Mouse (Mus musculus) hindbrain, embryonic 16.5 days (tissue): ENCODE data around the gene Celsr1. TPM values are rescaled to one million over a fixed set of nuclear protein-coding genes. Genes with fewer than 3 reads are reported as not detected.

Experiments
- ATAC-seq: fragments of 200-750 bp; cut with Nextera tagmentation; 2 replicates; pipeline ENCODE4 v1.8.0; 2017; ENCODE audit warnings: moderate TSS enrichment, moderate library complexity
- H3K27ac ChIP-seq: fragments of 300-500 bp; sonication (generic); 2 replicates; pipeline ENCODE4 v1.5.1; 2014; ENCODE audit warnings: low read depth, mild to moderate bottlenecking, control low read depth, low read length, moderate library complexity
- H3K27me3 ChIP-seq: fragments of 300-500 bp; sonication (generic); replicated peaks from 2 replicates; pipeline ENCODE4 v1.6.1; 2014; ENCODE audit warnings: low read length; ENCODE audit not compliant: control insufficient read depth, insufficient read depth
- H3K36me3 ChIP-seq: fragments of 300-500 bp; sonication (generic); 2 replicates; pipeline ENCODE4 v1.6.1; 2014; ENCODE audit warnings: mild to moderate bottlenecking, low read length, moderate library complexity, mixed read lengths; ENCODE audit not compliant: control insufficient read depth, insufficient read depth
- H3K4me1 ChIP-seq: fragments of 300-500 bp; sonication (generic); 2 replicates; pipeline ENCODE4 v1.6.1; 2014; ENCODE audit warnings: low read depth, low read length; ENCODE audit not compliant: control insufficient read depth, insufficient read depth
- H3K4me2 ChIP-seq: fragments of 300-500 bp; sonication (generic); 2 replicates; pipeline ENCODE4 v1.6.1; 2014; ENCODE audit warnings: mild to moderate bottlenecking, low read length, control low read depth, moderate library complexity
- H3K4me3 ChIP-seq: fragments of 300-500 bp; sonication (generic); 2 replicates; pipeline ENCODE4 v1.5.1; 2014; ENCODE audit warnings: mild to moderate bottlenecking, low read length, control low read depth, moderate library complexity
- H3K9ac ChIP-seq: fragments of 300-500 bp; sonication (generic); 2 replicates; pipeline ENCODE4 v1.6.1; 2014; ENCODE audit warnings: low read depth, mild to moderate bottlenecking, control low read depth, low read length, moderate library complexity
- H3K9me3 ChIP-seq: fragments of 300-500 bp; sonication (generic); 2 replicates; pipeline ENCODE4 v1.6.1; 2014; ENCODE audit warnings: mild to moderate bottlenecking, low read length, moderate library complexity; ENCODE audit not compliant: control insufficient read depth
- WGBS: fragments of 180-500 bp; shearing (Covaris S2); extraction: QIAGEN DNeasy Blood & Tissue Kit; methylation state at CpG from one replicate; pipeline ENCODE4 v1.1.7; 2014; 5-methylcytosine and 5-hydroxymethylcytosine counted together
- polyA plus RNA-seq: library from polyadenylated mRNA; unstranded; fragments of >200 nt; fragmentation: Nextera tagmentation; extraction: Ambion mirVana; gene quantifications from 2 replicates; pipeline ENCODE4 v1.2.1, GENCODE M21; 2015

The Celsr1 gene
- polyA plus RNA-seq, 1 experiment from 2014 or later = 0.76 TPM

GRCm38 (mm10) chr15:86051152-86051551 is 17.6 kb upstream of the Celsr1 start:
- Histone ChIP-seq H3K36me3 (no peaks in the 10 kb centered on the region), H3K27ac (no peak overlapping the region), H3K4me1 (peaks cover 2% of the 10 kb centered on the region; the same call in 1 of the 2 replicates), H3K9me3 (no peaks in the 10 kb centered on the region), H3K4me3 (no peak overlapping the region), H3K9ac (no peak overlapping the region), H3K27me3 (no peaks in the 10 kb centered on the region), H3K4me2 (no peak overlapping the region)
- WGBS = 86% methylated on average over 10 of the region's 10 CpGs
- ATAC-seq = no peak

- Histone ChIP-seq H3K4me3 (no peak overlapping the region), H3K4me1 (peaks cover 2% of the 10 kb centered on the region; the same call in 1 of the 2 replicates), H3K36me3 (no peaks in the 10 kb centered on the region), H3K9me3 (no peaks in the 10 kb centered on the region), H3K27ac (no peak overlapping the region), H3K9ac (no peak overlapping the region), H3K4me2 (no peak overlapping the region), H3K27me3 (no peaks in the 10 kb centered on the region)
- WGBS = 79% methylated on average over 4 of the region's 4 CpGs
- no peak for ATAC-seq
Observed at GRCm38 (mm10) chr15:86050170-86050743, 16.7 kb upstream of the Celsr1 start.

GRCm38 (mm10) chr15:86049510-86049909 is 15.9 kb upstream of the Celsr1 start:
- Histone ChIP-seq H3K9ac (no peak overlapping the region), H3K27ac (no peak overlapping the region), H3K9me3 (no peaks in the 10 kb centered on the region), H3K4me1 (peaks cover 2% of the 10 kb centered on the region; the same call in 1 of the 2 replicates), H3K4me3 (no peak overlapping the region), H3K27me3 (no peaks in the 10 kb centered on the region), H3K36me3 (no peaks in the 10 kb centered on the region), H3K4me2 (no peak overlapping the region)
- ATAC-seq = no peak
- WGBS = 74% methylated on average over 3 of the region's 3 CpGs

- no peaks in the 10 kb centered on the region for H3K36me3 ChIP-seq
- no peak for ATAC-seq
- no peak overlapping the region for H3K4me3 ChIP-seq
- H3K4me1 ChIP-seq = no peaks in the 10 kb centered on the region
- H3K9me3 ChIP-seq = no peaks in the 10 kb centered on the region
- no peak overlapping the region for H3K9ac ChIP-seq
- 52% methylated on average over 4 of the region's 4 CpGs for WGBS
- no peaks in the 10 kb centered on the region for H3K27me3 ChIP-seq
- no peak overlapping the region for H3K4me2 ChIP-seq
- no peak overlapping the region for H3K27ac ChIP-seq
Observed at GRCm38 (mm10) chr15:86042364-86042763, 8.8 kb upstream of the Celsr1 start.

GRCm38 (mm10) chr15:86041421-86041820 is 7.8 kb upstream of the Celsr1 start:
- Histone ChIP-seq H3K27me3 (no peaks in the 10 kb centered on the region), H3K9ac (no peak overlapping the region), H3K9me3 (no peaks in the 10 kb centered on the region), H3K36me3 (no peaks in the 10 kb centered on the region), H3K4me2 (no peak overlapping the region), H3K4me1 (no peaks in the 10 kb centered on the region), H3K4me3 (no peak overlapping the region), H3K27ac (no peak overlapping the region)
- no peak for ATAC-seq
- WGBS = 74% methylated on average over 5 of the region's 5 CpGs

- Histone ChIP-seq H3K4me1 (peaks cover 12% of the 10 kb centered on the region), H3K27ac (no peak overlapping the region), H3K36me3 (no peaks in the 10 kb centered on the region), H3K4me2 (peak overlapping the region; percentile 13; the same call in 1 of the 2 replicates), H3K4me3 (no peak overlapping the region), H3K27me3 (peaks cover 11% of the 10 kb centered on the region), H3K9ac (no peak overlapping the region), H3K9me3 (no peaks in the 10 kb centered on the region)
- ATAC-seq = peak; percentile 81
- 4% methylated on average over 2 of the region's 2 CpGs for WGBS
Observed at GRCm38 (mm10) chr15:86038802-86039201, 5.2 kb upstream of the Celsr1 start.

- no peak overlapping the region for H3K9ac ChIP-seq
- H3K27me3 ChIP-seq = peaks cover 30% of the 10 kb centered on the region
- H3K27ac ChIP-seq = no peak overlapping the region
- H3K4me2 ChIP-seq = no peak overlapping the region
- H3K4me1 ChIP-seq = peaks cover 22% of the 10 kb centered on the region
- no peaks in the 10 kb centered on the region; the same call in 1 of the 2 replicates for H3K36me3 ChIP-seq
- no peaks in the 10 kb centered on the region; the same call in none of the 2 replicates for H3K9me3 ChIP-seq
- H3K4me3 ChIP-seq = no peak overlapping the region
- no peak for ATAC-seq
- 90% methylated on average over 3 of the region's 3 CpGs for WGBS
Observed at GRCm38 (mm10) chr15:86035913-86036312, 2.3 kb upstream of the Celsr1 start.

- Histone ChIP-seq H3K36me3 (no peaks in the 10 kb centered on the region; the same call in none of the 2 replicates), H3K27ac (no peak overlapping the region), H3K4me1 (peaks cover 22% of the 10 kb centered on the region), H3K9me3 (peaks cover 4% of the 10 kb centered on the region), H3K4me2 (peak overlapping the region; percentile 83), H3K9ac (no peak overlapping the region), H3K4me3 (peak overlapping the region; percentile 54; the same call in 1 of the 2 replicates), H3K27me3 (peaks cover 30% of the 10 kb centered on the region)
- ATAC-seq = no peak
- 9% methylated on average over 12 of the region's 12 CpGs for WGBS
Observed at GRCm38 (mm10) chr15:86034781-86035360, 1.3 kb upstream of the Celsr1 start.

- no peaks in the 10 kb centered on the region; the same call in none of the 2 replicates for H3K36me3 ChIP-seq
- peaks cover 30% of the 10 kb centered on the region for H3K27me3 ChIP-seq
- peaks cover 22% of the 10 kb centered on the region for H3K4me1 ChIP-seq
- H3K4me2 ChIP-seq = peak overlapping the region; percentile 83
- H3K9me3 ChIP-seq = peaks cover 4% of the 10 kb centered on the region
- peak overlapping the region; percentile 56 for H3K27ac ChIP-seq
- ATAC-seq = peak; percentile 78
- peak overlapping the region; percentile 54 for H3K4me3 ChIP-seq
- 0% methylated on average over 40 of the region's 44 CpGs for WGBS
- H3K9ac ChIP-seq = peak overlapping the region; percentile 59
Observed at GRCm38 (mm10) chr15:86034021-86034523, 495 bp upstream of the Celsr1 start.
